Mouse (Mus musculus): ENCODE measurements around the gene Clstn3. TPM values are rescaled to one million over a fixed set of nuclear protein-coding genes. Genes with fewer than 3 reads are reported as not detected.
A peak's percentile ranks its signal among the peaks of the same experiment; 100 is the strongest.
"Not testable (repeated sequence)": the region's sequence is repeated elsewhere in the genome, so short reads cannot be mapped to it uniquely, and the experiment has no call there.

Clstn3 gene
- polyA plus RNA-seq, 1 experiment from 2014 or later, result 183 TPM

DNA sequence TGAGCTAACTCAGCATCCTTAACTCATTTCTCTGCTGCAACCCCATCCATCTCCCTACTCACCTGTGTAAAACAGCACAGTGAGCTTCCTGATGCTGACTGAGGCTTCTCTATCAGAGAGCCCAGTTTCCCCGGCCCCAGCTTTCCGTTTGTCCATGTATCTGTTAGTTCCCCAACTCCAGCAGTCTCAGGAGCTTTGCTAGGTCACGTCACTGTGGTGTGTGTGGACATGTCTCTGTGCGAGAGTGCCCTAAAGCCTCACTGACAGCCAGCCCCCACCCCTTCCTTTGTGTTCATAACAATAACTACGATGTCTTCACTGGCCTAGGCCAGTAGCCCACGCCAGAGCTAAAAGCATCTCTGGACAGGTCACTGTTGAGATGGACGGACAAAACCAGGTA, 11.6 kb upstream of the Clstn3 start:
- no peak for ATAC-seq

DNA sequence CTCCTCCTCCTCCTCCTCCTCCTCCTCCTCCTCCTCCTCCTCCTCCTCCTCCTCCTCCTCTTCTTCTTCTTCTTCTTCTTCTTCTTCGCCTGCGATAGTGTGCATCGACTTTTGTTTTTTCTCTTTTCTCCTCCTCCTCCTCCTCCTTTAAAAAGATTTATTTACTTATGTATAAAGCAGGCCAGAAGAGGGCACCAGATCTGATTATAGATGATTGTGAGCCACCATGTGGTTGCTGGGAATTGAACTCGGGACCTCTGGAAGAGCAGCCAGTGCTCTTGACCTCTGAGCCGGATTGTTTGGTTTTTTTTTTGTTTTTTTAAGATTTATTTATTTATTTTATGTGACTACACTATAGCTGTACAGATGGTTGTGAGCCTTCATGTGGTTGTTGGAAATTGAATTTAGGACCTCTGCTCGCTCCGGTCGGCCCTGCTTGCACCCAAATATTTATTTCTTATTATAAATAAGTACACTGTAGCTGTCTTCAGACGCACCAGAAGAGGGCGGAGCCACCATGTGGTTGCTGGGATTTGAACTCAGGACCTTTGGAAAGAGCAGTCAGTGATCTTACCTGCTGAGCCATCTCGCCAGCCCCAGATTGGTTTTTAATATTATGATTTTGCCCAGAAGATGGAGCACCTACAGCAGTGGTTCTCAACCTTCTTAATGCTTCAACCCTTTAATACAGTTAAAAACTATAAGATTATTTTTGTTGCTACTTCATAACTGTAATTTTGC, 10.9 kb upstream of the Clstn3 start:
- not testable (repeated sequence) for H3K36me3 ChIP-seq (ENCODE audit: control insufficient read depth, insufficient read depth, low read length); H3K9me3 ChIP-seq (replicated peaks; ENCODE audit: control insufficient read depth, low read length, poor library complexity, severe bottlenecking)

More for the DNA sequence above, 11.6 kb upstream of the Clstn3 start:
- H3K4me3 ChIP-seq (ENCODE audit: low read depth, low read length), result no peak overlapping the region
- no peaks in the 10 kb centered on the region for H3K9me3 ChIP-seq (replicated peaks; ENCODE audit: control insufficient read depth, low read length, poor library complexity, severe bottlenecking)
- H3K9ac ChIP-seq (ENCODE audit: low read depth, low read length), result no peak overlapping the region
- no peak overlapping the region for H3K4me2 ChIP-seq (ENCODE audit: low read length)
- 66% methylated on average over 7 of the region's 7 CpGs for WGBS
- no peaks in the 10 kb centered on the region for H3K4me1 ChIP-seq (ENCODE audit: control insufficient read depth, insufficient read depth, low read length)
- no peak overlapping the region for H3K27ac ChIP-seq (ENCODE audit: low read length)
- H3K36me3 ChIP-seq (ENCODE audit: control insufficient read depth, insufficient read depth, low read length), result no peaks in the 10 kb centered on the region
- no peaks in the 10 kb centered on the region for H3K27me3 ChIP-seq (ENCODE audit: control insufficient read depth, insufficient read depth, low read depth, low read length)

DNA sequence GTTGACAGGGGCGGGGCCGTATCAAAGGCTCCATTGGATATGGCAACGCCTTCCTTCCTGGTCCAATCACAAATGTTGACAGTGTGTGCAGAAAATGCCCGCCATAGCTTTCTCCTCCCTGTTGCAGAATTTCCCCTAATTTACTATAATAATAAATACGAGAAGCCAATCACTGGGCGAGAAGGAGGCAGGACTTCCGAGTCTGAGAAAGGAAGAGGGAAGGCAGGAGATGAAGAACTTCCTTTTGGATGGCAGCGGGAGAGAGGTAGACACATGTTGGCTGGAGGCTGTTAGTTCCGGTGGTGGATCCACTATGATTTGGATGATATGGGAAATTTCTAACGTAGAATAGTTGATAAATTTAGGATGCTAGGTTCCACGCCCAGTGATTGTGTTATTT, 10.0 kb upstream of the Clstn3 start:
- Histone ChIP-seq H3K9me3 (replicated peaks; ENCODE audit: control insufficient read depth, low read length, poor library complexity, severe bottlenecking) (no peaks in the 10 kb centered on the region), H3K27ac (ENCODE audit: low read length) (no peak overlapping the region), H3K4me3 (ENCODE audit: low read depth, low read length) (no peak overlapping the region), H3K36me3 (ENCODE audit: control insufficient read depth, insufficient read depth, low read length) (no peaks in the 10 kb centered on the region), H3K4me2 (ENCODE audit: low read length) (no peak overlapping the region), H3K9ac (ENCODE audit: low read depth, low read length) (no peak overlapping the region), H3K27me3 (ENCODE audit: control insufficient read depth, insufficient read depth, low read depth, low read length) (no peaks in the 10 kb centered on the region), H3K4me1 (ENCODE audit: control insufficient read depth, insufficient read depth, low read length) (no peaks in the 10 kb centered on the region)
- 86% methylated on average over 11 of the region's 11 CpGs for WGBS
- ATAC-seq, result no peak

More for the DNA sequence above, 10.9 kb upstream of the Clstn3 start:
- not testable (repeated sequence) for H3K27ac ChIP-seq (ENCODE audit: low read length); H3K4me2 ChIP-seq (ENCODE audit: low read length); H3K9ac ChIP-seq (ENCODE audit: low read depth, low read length); ATAC-seq; H3K27me3 ChIP-seq (ENCODE audit: control insufficient read depth, insufficient read depth, low read depth, low read length); H3K4me1 ChIP-seq (ENCODE audit: control insufficient read depth, insufficient read depth, low read length); H3K4me3 ChIP-seq (ENCODE audit: low read depth, low read length)
- 92% methylated on average over 8 of the region's 11 CpGs for WGBS

DNA sequence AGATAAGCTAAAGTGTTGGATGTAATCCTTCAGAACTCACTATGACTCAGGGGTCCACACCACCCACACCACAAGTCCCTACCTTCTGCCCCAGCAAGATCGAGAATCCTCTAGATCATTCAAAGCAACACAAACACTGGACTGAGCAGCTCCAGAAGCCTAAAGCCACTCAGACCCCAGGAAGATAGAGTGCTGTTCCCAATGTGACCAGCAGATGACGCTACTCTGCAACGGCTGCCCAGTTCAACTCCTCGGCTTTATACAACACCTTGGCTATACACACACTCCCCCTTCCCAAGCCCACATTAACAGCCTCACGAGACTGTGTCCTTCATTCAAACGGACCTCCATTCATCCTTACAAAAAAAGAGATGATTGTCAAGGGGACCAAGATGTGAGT, 8.2 kb upstream of the Clstn3 start:
- H3K9ac ChIP-seq (ENCODE audit: low read depth, low read length), result no peak overlapping the region
- 36% methylated on average over 6 of the region's 6 CpGs for WGBS
- ATAC-seq, result no peak
- H3K36me3 ChIP-seq (ENCODE audit: control insufficient read depth, insufficient read depth, low read length), result no peaks in the 10 kb centered on the region
- H3K4me1 ChIP-seq (ENCODE audit: control insufficient read depth, insufficient read depth, low read length), result no peaks in the 10 kb centered on the region
- H3K4me2 ChIP-seq (ENCODE audit: low read length), result no peak overlapping the region
- no peak overlapping the region for H3K4me3 ChIP-seq (ENCODE audit: low read depth, low read length)
- no peak overlapping the region for H3K27ac ChIP-seq (ENCODE audit: low read length)
- H3K9me3 ChIP-seq (replicated peaks; ENCODE audit: control insufficient read depth, low read length, poor library complexity, severe bottlenecking), result no peaks in the 10 kb centered on the region
- no peaks in the 10 kb centered on the region for H3K27me3 ChIP-seq (ENCODE audit: control insufficient read depth, insufficient read depth, low read depth, low read length)

DNA sequence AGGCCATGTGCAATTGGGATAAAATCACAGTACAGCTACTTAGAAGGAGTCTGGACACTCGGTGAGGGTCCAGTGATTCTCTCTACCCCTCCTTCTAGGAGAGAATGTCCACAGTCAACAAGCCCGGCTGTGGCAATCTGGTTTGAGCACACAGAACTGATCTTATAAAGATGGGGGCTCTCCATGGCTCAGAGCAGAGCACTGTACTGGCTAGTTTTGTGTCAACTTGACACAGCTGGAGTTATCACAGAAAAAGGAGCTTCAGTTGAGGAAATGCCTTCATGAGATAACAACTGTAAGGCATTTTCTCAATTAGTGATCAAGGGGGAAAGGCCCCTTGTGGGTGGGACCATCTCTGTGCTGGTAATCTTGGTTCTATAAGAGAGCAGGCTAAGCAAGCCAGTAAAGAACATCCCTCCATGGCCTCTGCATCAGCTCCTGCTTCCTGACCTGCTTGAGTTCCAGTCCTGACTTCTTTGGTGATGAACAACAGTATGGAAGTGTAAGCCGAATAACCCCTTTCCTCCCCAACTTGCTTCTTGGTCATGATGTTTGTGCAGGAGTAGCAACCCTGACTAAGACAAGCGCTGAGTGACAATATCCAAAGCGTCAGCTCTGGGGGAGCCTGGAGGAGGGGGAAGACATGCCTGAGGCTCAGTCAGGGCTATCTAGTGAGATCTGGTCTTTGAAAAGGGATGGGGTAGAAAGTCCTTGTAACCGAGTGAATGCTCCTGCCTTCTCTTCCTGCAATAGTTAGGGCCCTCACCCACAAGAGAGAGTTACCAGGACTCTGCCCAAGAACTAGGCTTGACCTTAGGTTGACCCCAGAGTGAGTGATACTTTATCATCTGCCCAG, 7.4 kb upstream of the Clstn3 start:
- not testable (repeated sequence) for H3K27ac ChIP-seq (ENCODE audit: low read length); H3K4me3 ChIP-seq (ENCODE audit: low read depth, low read length); H3K36me3 ChIP-seq (ENCODE audit: control insufficient read depth, insufficient read depth, low read length); ATAC-seq; H3K27me3 ChIP-seq (ENCODE audit: control insufficient read depth, insufficient read depth, low read depth, low read length); H3K9me3 ChIP-seq (replicated peaks; ENCODE audit: control insufficient read depth, low read length, poor library complexity, severe bottlenecking); H3K4me1 ChIP-seq (ENCODE audit: control insufficient read depth, insufficient read depth, low read length); H3K9ac ChIP-seq (ENCODE audit: low read depth, low read length); H3K4me2 ChIP-seq (ENCODE audit: low read length)
- WGBS, result 74% methylated on average over 6 of the region's 6 CpGs

DNA sequence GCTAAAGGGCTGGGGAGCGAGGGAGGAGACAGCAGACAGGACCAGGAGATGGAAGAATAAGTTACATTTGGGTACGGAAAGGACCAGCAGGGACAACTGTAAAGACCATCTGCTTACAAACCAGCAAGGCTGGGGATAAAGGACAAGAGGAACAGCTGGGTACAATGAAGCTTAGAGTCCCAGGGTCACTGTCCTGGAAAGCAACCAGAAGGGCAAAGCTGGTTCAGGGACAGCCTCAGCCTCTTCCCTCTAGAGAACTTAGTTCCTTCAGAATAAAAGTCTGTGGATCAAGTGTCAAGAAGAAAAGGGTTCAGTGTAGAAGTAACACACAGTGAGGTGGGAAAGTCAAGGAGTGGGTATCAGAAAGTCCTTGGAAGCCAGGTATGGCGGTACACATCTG, 6.5 kb upstream of the Clstn3 start:
- no peaks in the 10 kb centered on the region for H3K9me3 ChIP-seq (replicated peaks; ENCODE audit: control insufficient read depth, low read length, poor library complexity, severe bottlenecking)
- 84% methylated on average over 3 of the region's 3 CpGs for WGBS
- H3K9ac ChIP-seq (ENCODE audit: low read depth, low read length), result no peak overlapping the region
- H3K4me1 ChIP-seq (ENCODE audit: control insufficient read depth, insufficient read depth, low read length), result no peaks in the 10 kb centered on the region
- H3K27me3 ChIP-seq (ENCODE audit: control insufficient read depth, insufficient read depth, low read depth, low read length), result no peaks in the 10 kb centered on the region
- H3K4me2 ChIP-seq (ENCODE audit: low read length), result no peak overlapping the region
- no peak overlapping the region for H3K4me3 ChIP-seq (ENCODE audit: low read depth, low read length)
- no peaks in the 10 kb centered on the region for H3K36me3 ChIP-seq (ENCODE audit: control insufficient read depth, insufficient read depth, low read length)
- ATAC-seq, result no peak
- no peak overlapping the region for H3K27ac ChIP-seq (ENCODE audit: low read length)

DNA sequence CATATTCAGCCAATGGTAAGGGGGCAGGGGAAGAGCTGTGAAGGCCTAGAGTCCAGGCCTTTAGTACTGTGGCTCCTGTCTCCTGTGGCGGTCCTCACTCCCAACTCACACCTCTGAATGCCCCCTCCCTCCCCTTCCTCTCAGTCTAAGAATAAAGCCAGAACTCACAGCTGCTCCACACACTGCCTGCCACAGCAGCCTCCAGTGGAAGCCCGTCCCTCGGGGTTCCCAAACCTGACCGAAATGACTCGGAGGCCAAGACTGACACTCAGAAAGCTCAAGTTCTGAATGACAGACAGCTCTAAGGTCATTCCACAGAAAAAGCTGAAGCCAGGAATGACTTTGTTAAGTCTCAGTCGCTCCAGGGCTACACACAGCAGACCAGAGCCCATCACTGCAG, 1.1 kb upstream of the Clstn3 start:
- 71% methylated on average over 6 of the region's 6 CpGs for WGBS

DNA sequence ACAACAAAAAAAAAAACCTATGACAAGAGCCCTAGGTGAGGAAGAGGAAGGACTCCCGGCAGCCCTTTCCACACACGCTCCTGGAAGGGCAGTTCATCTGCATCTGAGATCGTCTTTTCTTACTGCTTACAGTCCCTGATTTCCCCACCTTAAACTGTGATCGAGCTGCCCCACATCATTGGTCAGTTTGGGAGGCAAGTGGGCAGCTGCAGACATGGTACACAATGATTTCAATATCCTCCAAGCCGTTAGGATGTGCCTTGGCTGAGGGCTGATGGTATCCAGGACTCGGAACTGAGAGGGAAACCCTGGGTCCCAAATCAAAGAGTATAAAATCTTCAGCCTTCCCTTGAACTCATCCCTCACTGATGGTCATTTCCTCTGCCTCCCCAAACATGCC, 705 bp upstream of the Clstn3 start:
- H3K4me1 ChIP-seq (ENCODE audit: control insufficient read depth, insufficient read depth, low read length), result peaks cover 21% of the 10 kb centered on the region
- peak overlapping the region; percentile 87 for H3K9ac ChIP-seq (ENCODE audit: low read depth, low read length)
- H3K4me3 ChIP-seq (ENCODE audit: low read depth, low read length), result peak overlapping the region; percentile 73
- peak overlapping the region; percentile 68 for H3K4me2 ChIP-seq (ENCODE audit: low read length)
- peak overlapping the region; percentile 92 for H3K27ac ChIP-seq (ENCODE audit: low read length)
- no peaks in the 10 kb centered on the region for H3K27me3 ChIP-seq (ENCODE audit: control insufficient read depth, insufficient read depth, low read depth, low read length)
- 0 out of 2 replicates have a peak, but pooled peaks have one; percentile 3 for ATAC-seq
- H3K9me3 ChIP-seq (replicated peaks; ENCODE audit: control insufficient read depth, low read length, poor library complexity, severe bottlenecking), result no peaks in the 10 kb centered on the region
- H3K36me3 ChIP-seq (ENCODE audit: control insufficient read depth, insufficient read depth, low read length), result no peaks in the 10 kb centered on the region; the same call in 1 of the 2 replicates
- 37% methylated on average over 6 of the region's 6 CpGs for WGBS

More for the DNA sequence above, 1.1 kb upstream of the Clstn3 start:
- H3K4me3 ChIP-seq (ENCODE audit: low read depth, low read length), result no peak overlapping the region
- 0 out of 2 replicates have a peak overlapping the region, but pooled peaks have one; percentile 87 for H3K9ac ChIP-seq (ENCODE audit: low read depth, low read length)
- peaks cover 21% of the 10 kb centered on the region for H3K4me1 ChIP-seq (ENCODE audit: control insufficient read depth, insufficient read depth, low read length)
- no peaks in the 10 kb centered on the region; the same call in 1 of the 2 replicates for H3K36me3 ChIP-seq (ENCODE audit: control insufficient read depth, insufficient read depth, low read length)
- peak overlapping the region; percentile 92 for H3K27ac ChIP-seq (ENCODE audit: low read length)
- ATAC-seq, result no peak
- no peaks in the 10 kb centered on the region for H3K27me3 ChIP-seq (ENCODE audit: control insufficient read depth, insufficient read depth, low read depth, low read length)
- no peaks in the 10 kb centered on the region for H3K9me3 ChIP-seq (replicated peaks; ENCODE audit: control insufficient read depth, low read length, poor library complexity, severe bottlenecking)
- peak overlapping the region; percentile 68 for H3K4me2 ChIP-seq (ENCODE audit: low read length)

DNA sequence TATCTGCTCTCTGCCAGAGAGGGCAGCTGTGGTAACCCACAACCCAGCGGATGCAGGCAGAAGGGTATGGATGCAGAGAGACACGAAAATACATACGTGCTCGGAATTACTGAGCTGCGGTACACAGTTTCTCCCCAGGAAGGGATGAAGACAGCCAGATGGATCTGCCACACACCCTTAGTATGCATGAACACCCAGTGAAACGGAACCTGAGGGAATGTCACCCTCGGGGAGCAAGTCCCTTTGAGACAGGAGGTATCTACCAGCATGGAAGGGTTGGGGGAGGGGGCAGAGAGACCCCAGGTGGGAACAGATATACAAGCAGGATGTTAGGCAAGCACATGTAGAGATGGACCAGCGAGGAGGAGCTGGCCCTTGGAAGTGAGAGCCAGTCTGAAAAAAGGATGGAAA, 708 bp downstream of the Clstn3 start:
- H3K36me3 ChIP-seq (ENCODE audit: control insufficient read depth, insufficient read depth, low read length), result no peaks in the 10 kb centered on the region; the same call in 1 of the 2 replicates
- peak overlapping the region; percentile 92 for H3K27ac ChIP-seq (ENCODE audit: low read length)
- H3K4me2 ChIP-seq (ENCODE audit: low read length), result peak overlapping the region; percentile 68
- H3K4me3 ChIP-seq (ENCODE audit: low read depth, low read length), result peak overlapping the region; percentile 73
- peak overlapping the region; percentile 87 for H3K9ac ChIP-seq (ENCODE audit: low read depth, low read length)
- 11% methylated on average over 8 of the region's 8 CpGs for WGBS
- no peaks in the 10 kb centered on the region for H3K27me3 ChIP-seq (ENCODE audit: control insufficient read depth, insufficient read depth, low read depth, low read length)
- ATAC-seq, result peak; percentile 53
- peaks cover 21% of the 10 kb centered on the region for H3K4me1 ChIP-seq (ENCODE audit: control insufficient read depth, insufficient read depth, low read length)
- H3K9me3 ChIP-seq (replicated peaks; ENCODE audit: control insufficient read depth, low read length, poor library complexity, severe bottlenecking), result no peaks in the 10 kb centered on the region

Measured in midbrain, embryonic 16.5 days (tissue).